16 mouse cellular contexts compared by ENCODE assay signal in the genomic region with DNA sequence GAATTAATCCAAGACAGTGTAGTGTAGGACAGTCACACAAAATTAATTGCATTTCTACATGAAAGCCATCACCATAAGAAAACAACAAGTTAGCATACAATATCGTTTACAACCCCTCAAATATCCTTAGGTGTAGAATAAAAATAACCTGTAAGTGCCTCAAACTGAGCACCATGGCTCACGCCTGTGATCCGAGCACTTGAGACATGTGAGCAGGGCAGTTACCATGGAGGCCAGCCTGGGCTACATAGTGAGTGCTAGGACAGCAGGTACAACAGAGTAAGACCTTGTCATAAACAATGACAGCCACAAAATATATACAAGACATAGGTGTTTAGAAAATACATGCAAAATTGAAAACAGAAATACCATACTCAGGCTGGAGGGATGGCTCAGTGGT.
"Had no signal": no experiment of that assay in that cellular context is flagged by ENCODE, and none has a peak within 500 bp of the region (broad histone marks: within the 10 kb centered on the region; RNA-seq: fewer than 3 reads in every experiment).

No protein-coding gene starts in this region.

- H3K36me3 ChIP-seq: neural tube, embryonic 15.5 days; stomach, embryonic 15.5 days had no signal

- H3K9ac ChIP-seq: neural tube, embryonic 13.5 days; neural tube, embryonic 15.5 days; stomach, embryonic 15.5 days had no signal

- H3K4me3 ChIP-seq: neural tube, embryonic 13.5 days; neural tube, embryonic 15.5 days; stomach, embryonic 15.5 days had no signal

- DNase-seq: retina, postnatal 1 day; right cerebral cortex, adult 18-20 months; right cerebral cortex, postnatal 14 days; right cerebral cortex, postnatal 25 days; right cerebral cortex, postnatal 4 days; spleen, adult 18-20 months; thymus, adult 18-20 months; thymus, adult 2 months; thymus, postnatal 14 days; thymus, postnatal 25 days; thymus, postnatal 36 days; thymus, postnatal 4 days had no signal

- H3K9me3 ChIP-seq: neural tube, embryonic 13.5 days; neural tube, embryonic 15.5 days; stomach, embryonic 15.5 days had no signal

- H3K4me2 ChIP-seq: neural tube, embryonic 13.5 days; neural tube, embryonic 15.5 days; stomach, embryonic 15.5 days had no signal

- H3K27ac ChIP-seq: neural tube, embryonic 13.5 days; neural tube, embryonic 15.5 days; stomach, embryonic 15.5 days; stomach, postnatal 0 days had no signal

- H3K27me3 ChIP-seq: neural tube, embryonic 13.5 days; neural tube, embryonic 15.5 days; stomach, embryonic 15.5 days had no signal

- H3K4me1 ChIP-seq: neural tube, embryonic 15.5 days; stomach, embryonic 15.5 days had no signal
